Mouse (Mus musculus): ENCODE results near the gene Mob2. TPM values are rescaled to one million over a fixed set of nuclear protein-coding genes. Genes with fewer than 3 reads are reported as not detected.

Mob2 gene
- 50.5 and 54.7 TPM in 2 replicates for polyA plus RNA-seq (2012; rRNA removed)

DNA sequence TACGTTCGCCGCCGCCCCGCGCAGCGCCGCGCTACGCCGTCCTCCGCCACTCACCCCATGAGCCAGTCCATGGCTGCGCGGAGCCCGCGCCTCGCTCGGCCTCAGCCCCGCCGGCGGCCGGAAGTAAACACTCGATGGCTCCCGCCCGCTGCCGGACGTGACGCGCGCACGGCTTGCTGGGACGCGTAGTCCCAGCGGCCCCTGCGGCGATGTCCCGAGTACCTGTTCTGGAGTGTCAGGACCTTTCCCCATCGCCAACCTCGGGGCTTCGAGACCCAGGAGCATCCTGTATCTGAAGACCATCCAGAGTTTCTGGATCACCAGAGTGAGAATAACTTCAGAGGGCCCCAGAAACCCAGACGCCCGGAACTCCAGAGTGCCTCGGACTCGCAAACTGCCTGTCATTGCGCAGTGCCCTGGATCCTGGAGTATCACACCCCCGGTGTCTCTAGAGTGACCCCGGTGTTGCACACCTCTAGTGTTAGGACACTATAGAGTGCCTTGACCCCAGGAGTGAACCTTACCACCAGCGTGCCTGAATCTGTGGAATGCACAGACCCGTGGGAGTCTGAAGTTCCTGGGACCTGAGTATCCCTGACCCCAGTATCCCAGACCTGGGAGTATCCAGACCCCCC, at the start of gene Mob2:
Mob2 (minus strand) TSS at position 135 of the 635 bp plus-strand sequence.
- DNase-seq (ENCODE audit: low read depth): no peak

DNA sequence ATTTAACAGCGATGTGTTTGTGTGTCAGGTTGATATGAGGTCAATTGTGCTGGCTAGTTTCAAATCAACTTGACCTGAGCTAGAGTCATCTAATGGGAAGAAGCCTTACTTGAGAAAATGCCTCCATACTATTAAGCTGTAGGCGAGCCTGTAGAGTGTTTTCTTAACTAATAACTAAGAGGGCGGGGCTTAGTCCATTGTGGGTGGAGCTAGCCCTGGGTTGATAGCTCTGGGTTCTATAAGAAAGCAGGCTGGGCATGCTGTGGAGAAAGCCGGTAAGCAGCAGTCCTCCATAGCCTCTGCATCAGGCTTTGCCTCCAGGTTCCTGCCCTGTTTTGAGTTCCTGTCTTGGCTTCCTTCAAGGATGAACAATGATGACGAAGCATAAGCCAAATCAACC, 43.9 kb upstream of the Mob2 start:
- DNase-seq (ENCODE audit: low read depth): no peak

DNA sequence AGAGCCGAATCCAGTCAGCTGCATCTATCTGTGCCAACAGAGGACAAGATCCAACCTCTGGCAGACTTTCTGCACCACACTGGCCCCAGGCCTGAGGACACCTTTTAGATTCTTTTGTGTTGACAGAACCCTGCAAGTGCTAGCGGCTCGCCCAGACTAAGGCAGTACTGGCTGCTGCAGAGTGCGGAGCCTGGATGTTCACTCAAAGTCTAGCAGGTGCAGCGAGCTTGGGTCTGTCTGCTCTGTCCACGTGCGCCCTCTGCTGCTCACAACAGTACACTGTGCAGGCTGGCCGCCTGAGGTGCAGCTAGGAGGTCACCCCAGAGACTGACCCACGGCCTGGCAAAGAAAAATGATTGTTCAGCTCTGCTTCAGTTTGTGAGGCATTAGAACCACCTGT, 36.9 kb upstream of the Mob2 start:
- DNase-seq (ENCODE audit: low read depth): no peak

DNA sequence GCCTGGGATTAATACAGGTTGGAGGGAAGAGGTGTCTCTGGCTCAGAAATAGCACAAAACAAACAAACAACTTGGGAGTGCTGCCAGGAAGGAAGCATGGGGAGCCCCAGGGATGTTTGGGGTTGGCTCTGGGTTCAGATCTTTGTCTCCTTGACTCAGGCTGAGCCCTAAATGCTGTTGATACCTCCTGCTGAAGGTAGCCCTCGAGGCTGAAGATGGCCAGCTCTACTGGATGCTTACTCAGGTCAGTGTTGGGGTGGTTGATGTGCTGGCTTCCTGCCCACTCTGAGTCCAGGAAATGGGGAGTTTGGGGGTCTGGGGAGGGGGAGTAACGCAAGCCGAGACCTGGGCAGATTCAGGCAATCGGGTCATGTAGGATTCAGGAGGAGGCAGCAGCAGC, 35.8 kb upstream of the Mob2 start:
- DNase-seq (ENCODE audit: low read depth): no peak

DNA sequence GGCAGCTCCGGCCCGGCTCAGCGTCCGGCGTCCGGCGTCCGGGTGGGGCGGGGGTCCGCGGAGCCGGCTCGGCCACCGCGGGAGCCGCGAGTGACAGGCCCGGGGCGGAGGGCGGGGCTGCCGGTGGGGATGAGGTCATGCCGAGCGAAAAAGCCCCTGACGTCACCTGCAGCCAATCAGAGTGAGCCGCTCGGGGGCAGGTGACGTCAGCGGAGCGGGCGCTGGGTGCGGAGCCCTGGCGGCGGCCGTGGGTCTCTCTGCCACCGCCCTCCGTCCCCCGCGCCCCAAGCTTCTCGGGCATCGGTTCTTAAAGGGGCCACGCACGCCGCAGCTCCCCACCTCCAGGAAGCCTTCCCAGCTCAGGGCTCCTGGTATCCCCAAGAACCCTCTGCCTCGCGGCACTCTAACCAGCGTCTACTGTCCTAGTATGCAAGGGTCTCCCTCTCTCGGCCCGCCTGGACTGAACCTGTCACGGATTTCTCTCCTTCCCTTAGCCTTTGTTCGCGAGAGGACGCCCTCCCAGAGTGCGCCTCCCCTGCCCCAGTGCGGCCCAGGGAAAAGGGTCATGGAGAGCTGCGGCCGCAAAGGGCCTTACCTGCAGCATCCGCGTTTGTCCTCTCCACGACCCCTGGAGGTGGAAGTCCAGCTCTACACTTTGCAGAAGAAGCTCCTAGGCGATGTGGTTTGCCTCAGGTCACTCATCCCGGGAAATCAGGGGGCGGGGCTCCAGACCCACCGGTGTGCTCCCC, 34.5 kb upstream of the Mob2 start, which contains the start of gene Dusp8:
Dusp8 (minus strand) TSS at position 661 of the 749 bp plus-strand sequence.
- DNase-seq (ENCODE audit: low read depth): no peak

DNA sequence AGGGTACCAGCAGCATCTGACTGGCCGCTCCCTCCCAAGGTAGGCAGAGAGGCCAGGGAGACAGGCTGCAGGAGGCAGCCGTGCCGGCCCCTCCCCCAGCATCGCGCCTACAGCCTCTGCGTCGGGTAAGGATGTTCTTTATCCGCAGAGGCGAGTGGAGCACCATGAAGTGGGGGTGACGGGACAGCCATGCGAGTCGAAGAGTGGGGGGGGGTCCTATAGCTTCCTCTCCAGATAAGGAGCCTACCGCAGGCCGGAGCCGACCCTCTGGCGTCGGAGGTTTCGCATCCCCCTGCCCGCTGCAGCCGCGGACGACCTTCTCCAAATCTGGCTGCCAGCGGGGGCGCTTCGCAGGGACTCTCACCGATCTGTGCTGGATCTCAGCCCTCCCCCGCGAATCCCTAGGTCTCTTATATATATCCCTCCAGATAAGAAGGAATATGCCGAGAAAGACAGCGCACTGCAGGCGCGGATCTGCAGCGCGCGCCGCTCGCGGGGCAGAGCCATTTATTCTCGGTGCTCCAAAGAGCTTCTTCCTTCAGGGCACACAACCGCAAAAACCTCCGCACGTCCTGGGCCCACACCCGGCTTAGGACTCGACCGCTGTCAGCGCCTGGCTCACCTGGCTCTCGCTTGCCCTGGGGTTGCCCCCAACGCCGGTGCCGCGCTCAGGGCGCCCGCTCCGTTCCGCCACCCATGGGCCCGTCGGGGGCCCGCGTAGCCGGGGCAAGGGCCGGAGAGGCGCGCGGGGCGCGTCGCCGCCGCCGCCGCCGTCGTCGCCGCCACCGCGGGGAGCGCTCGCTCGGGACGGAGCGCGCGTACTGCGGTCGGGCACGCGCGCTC, 33.7 kb upstream of the Mob2 start:
- DNase-seq (ENCODE audit: low read depth): no peak

DNA sequence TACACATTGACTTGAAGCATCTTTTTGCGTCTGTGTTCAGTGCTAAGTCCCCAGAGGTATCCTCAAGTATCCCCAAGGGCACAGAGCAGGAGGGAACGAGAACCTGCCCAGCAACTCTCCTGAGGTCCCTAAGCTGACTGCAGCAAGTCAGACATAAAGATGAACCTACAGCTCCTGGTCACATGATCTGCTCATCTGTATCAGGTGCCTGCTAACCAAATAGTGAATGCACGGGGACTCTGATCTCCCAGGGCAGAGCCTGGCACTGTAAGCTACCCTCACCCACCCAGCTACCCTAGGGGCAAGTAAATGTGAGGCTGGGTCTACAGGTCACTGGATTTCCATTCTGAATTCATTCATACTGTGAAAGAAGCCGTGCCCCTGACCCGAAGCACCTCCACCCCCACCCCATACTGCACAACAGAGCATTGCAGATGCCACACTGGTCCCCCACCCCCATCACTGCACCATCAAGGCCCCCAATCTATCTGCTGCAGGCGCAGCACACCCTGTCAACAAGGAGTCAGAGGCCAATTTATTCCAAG, 32.9 kb upstream of the Mob2 start:
- DNase-seq (ENCODE audit: low read depth): no peak

DNA sequence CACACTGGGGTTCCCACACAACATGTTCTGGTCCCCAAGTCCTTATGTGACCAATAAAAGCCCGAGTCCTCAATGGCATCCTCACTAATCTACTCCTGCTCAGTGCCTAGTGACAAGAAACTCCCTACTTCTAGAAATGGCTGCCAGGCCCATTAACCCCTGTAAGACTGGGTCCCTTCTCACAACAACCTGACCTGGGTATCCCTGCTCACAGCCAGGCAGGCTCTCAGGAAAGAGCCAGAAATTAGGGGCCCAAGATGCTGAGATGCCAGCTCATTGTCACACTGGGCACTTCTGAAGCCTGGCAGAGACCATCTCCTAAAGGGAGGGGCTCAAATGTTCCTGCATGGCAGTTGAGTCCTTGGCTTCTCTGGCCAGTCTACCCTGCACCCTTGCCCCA, 32.1 kb upstream of the Mob2 start:
- DNase-seq (ENCODE audit: low read depth): no peak

DNA sequence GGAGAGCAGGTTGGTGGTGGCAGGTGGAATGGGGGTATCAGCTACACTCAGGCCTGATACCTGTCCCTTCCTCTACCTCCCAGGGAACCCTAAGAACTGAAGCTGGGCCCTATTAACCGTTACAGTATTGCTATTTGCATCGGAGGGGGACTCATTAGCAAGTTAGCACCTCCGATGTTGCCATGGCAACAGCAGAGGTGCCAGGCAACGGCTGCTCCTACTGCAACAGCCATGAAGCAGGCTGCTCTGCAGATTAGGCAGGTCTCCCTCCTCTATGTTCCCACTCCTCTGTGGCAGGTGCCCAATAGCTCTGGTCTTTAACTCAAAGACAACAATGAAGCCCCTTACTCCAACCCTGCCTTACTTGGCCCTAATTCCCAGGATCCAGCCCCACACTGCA, 31.0 kb upstream of the Mob2 start:
- DNase-seq (ENCODE audit: low read depth): no peak

DNA sequence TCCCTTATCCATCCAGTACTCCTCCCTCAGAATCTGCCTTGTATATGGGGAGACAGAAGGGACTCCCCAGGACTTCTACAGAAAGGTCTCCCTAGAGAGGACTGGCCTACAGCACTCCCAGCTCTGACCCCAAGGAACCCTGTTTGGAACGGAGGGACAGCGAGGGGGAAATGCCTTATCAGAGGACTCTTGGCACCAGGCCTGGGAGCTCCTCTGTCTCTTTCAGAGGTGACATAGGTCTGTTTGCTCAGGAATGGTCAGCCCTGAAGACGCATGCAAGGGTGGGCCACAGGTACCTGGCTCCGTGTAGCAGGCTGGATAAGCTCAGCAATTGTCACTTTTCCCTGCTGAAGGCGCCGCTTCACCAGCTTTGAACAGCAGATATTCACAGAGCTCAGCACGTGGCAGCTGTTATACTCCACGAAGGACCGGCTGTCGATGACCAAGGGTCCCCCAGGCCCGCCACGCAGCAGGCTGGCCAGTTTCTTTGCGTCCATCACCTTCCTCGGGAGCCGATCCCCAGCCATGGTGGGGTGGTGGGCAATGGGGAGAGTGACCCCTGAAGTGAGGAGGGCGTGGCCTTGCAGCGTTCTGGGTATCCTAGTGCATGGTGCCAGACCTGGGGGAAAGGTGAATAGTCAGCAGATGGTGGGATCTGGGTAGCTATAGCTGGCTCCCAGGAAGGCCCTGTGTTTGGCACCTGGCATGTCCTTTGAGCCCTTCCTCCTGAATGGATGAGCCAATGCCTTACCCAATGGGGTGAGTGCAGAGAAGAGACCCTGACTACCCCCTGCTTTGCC, 29.0 kb upstream of the Mob2 start:
- DNase-seq (ENCODE audit: low read depth): no peak

DNA sequence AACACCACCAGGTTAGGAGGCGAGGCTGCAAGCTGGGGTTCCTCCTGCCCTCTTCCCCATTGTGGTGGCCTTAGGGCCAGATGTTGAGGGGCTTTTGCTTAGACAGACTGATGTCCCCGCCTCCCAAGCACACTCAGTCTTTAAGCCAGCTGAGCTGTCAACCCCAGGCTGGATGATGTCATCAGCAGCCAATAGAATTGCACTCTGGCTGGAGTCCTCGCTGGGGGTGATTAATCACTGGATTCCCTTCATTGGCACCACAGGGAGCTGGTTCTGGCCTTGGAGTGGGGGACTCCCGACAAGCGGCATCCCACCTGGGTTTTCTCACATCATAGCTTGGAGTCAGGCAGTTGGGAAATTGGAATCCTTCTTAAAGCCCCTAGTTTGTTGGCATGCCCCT, 28.0 kb upstream of the Mob2 start:
- DNase-seq (ENCODE audit: low read depth): no peak

DNA sequence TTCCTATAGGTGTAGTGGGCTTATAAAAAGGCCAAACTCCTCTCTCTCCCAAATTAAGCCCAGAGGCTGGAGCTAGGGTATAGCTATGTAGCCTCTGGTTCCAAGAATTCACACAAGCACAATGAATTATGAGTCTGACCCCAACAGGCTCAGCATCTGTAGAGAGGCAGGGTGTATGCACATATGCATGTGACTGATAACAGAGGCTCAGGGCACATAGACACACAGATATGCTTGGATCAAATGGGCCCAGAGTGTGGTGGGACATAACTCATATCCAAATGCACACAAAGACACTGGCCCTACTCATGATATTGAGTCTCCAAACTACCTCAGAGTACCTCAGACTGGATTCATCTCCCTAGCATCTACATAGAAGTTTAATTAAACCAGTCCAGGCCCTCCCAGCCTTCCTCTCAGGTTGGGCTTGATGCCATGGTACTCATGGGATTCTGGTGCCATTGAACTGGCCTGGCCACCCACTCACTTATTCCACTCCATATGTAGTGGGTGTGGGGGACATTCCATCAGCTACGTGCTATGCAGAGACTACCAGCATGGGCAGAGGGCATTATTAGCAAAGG, 26.3 kb upstream of the Mob2 start:
- DNase-seq (ENCODE audit: low read depth): no peak

DNA sequence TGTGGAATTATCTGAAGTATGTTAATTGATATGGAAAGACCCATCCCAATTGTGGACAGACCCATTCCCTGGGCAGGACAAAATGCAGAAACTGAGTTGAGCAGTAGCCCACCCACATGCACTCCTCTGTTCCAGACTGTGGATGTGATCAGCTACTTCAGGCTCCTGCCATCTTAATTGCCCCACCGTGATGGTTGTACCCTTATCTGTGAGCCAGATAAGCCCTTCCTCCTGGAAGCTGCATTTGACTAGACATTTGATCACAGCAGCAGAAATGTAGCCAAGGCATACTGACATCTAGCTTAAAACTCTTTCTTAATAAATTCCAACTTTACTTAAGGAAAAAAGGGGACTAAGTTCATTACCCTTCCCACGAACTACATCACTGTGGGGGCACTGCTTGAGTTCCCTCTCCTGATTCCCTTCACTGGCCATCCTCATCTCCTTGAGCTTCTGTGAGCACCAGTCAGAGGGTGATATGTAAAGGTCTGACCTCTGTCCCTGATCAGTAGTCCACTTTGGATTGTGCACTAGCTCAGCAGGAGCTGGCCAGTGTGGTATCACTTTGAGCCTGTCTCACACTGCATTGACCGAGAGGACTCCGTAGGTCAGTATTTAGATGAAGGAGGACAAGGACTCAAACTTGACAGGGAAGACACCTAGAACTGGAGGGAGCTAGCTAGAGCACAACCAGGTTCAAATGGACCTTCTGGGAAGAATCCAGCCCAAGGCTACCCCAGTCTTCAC, 25.5 kb upstream of the Mob2 start:
- no peak for DNase-seq (ENCODE audit: low read depth)

DNA sequence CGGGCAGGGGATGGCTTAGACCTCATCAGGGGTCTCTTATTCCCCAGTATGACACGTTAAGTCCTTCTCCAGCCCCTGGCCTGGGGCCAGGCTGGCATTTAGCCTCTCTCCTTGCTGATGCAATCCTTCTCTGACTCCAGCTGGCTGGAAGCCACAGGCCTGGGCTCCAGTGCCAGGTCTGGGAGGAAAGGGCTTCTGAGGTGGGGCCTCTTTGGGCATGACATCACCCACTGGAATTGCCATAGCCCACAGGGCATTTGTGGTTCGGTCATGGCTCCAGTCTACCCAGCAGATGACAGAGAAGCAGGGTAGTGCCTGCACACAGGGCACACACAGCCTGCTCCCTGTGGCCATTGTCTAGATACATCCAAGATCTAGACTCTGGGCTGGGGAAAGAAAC, 24.0 kb upstream of the Mob2 start:
- no peak for DNase-seq (ENCODE audit: low read depth)

DNA sequence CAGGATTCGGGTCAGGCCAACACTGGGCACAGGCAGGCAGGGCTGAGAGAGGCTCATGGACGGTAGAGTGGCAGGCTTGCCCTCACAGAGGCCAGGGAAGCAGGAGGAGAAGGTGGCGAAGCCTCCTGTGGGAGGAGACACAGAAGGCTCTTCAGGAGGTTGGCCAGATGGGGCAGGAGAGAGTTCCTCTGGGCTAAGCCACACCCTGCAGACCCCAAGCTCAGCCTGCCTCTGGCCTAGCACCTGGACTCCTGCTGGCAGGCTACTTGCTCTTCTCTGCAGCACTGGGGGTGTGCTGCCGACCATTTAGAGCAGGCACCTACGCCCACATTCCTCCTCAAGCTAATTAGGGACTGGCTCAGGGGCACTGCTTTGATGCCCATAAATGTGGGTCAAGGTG, 23.5 kb upstream of the Mob2 start:
- no peak for DNase-seq (ENCODE audit: low read depth)

DNA sequence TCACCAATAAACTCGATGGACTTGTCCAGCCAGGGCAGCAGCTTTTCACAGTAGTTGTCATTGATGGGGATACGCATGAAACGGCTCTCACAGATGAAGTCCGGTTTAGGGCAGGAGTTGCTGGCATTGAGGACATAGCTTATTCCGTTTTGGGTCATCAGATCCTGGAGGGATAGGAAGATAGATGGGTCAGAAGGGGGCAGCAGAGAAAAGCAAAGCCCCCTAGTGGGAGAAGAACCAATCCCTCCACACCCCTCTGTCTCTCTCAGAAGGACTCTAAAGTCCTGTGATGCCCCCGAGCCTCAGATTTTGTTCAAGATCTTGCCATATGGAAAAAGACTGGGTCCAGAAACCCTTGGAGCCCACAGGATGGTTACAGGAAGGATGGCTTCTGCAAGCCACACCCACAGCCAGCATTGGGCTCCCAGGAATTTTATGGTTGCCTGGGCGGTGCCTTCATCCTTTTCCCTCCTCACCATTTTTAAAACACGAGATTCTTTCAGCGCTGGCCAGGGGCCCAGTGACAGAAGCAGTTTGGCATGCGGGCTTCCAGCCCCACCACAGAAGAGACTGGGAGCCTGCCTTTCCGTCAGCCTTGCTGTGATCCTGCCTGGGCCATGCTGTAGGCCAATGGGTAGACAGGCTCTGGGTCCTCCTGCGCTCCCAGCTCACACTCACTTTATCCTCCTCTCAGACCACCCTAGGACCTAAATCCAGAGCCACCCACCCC, 22.9 kb upstream of the Mob2 start:
- DNase-seq (ENCODE audit: low read depth): no peak

DNA sequence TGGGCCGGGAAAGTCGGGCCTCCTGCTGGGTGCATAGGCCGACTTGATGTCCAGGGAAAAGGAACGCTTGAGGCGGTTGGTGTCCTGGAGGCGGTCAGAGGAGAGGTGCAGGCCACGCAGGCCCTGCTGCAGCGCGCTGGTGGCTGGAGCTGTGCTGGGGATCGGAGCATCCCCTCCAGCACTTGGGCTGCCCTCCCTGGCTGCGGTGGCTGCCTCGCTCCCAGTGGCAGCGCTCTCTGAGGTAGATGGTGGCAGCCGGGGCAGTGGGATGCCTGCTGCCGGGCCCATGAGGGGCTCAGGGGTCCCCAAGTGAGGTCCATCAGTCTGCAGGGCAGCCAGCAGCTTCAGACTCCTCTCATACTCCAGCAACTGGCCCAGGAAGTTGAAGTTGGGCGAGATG, 21.7 kb upstream of the Mob2 start:
- no peak for DNase-seq (ENCODE audit: low read depth)

DNA sequence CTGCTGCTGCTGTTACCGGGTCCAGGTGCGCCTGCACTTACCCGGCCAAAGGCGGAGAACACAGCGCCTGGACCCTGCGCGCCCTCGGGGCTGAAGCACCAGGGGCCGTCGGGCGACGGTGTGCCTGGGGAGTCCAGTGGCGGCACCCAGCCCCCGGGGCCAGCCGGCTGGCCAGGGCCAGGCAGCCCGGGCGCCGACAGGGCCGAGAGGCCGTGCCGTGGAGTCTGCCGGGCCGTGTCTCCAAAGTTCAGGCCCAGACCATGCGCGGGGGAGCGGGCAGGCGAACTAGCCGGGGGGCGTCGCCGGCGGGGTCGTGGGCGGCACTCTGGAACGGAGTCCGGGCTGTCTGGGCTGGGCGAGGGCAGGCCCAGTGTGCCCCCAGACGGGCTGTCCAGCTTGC, 21.3 kb upstream of the Mob2 start:
- DNase-seq (ENCODE audit: low read depth): no peak

DNA sequence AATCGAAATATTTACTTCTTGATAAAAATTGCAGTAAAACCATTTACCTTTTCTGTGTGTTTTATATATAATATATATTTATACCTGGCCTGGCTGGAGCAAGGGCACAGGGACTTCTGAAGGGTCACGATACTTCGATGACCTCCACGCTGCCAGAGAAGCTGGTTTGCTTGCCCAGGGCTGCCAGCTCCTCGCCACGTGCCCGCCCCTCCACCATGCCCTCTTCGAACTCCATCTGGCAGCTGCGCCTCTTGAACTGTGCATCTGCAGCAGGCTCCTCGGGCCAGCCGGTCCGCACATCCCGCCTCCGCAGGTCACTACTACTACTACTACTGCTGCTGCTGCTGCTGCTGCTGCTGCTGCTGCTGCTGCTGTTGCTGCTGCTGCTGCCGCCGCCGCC, 20.9 kb upstream of the Mob2 start:
- DNase-seq (ENCODE audit: low read depth): no peak

DNA sequence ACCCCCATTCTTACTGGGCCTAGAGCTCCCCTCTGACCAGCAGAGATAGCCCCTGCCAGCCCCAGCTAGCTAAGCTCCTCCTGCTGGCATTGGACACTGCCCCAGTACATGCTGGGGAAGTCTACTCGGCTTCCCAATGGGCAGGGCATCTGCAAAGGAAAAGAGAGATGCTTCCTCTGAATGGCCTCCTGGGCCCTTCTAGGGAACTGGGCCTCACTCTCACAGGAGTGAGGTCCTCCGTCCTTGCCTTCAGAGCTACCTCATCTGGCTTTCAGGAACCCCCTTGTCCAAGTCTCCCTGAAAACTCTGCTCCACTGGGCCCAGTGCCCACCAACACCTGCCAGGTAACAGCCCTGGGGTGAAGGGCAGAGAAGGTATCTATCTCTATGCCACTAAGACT, 20.0 kb upstream of the Mob2 start:
- DNase-seq (ENCODE audit: low read depth): no peak

All from gonadal fat pad, adult 2 months (tissue).